Mouse (Mus musculus) frontal cortex, postnatal 36 days (tissue): ENCODE data around the gene Zscan4-ps2.
"Not testable (repeated sequence)": the region's sequence is repeated elsewhere in the genome, so short reads cannot be mapped to it uniquely, and the experiment has no call there.

Experiments
- DNase-seq, 2 experiments: peaks; one replicate each; pipeline ENCODE4 v3.0.0; 2022; ENCODE audit warnings: low spot score in 2 of 2

The Zscan4-ps2 gene

GRCm38 (mm10) chr7:11514010-11514409 lies at the start of gene Zscan4-ps2:
Gene Zscan4-ps2 (plus strand): TSS chr7:11514310.
- DNase-seq, result not testable (repeated sequence)
